Mouse (Mus musculus) cerebellum, postnatal 36 days (tissue): Measurements from ENCODE around the gene Nectin2.
A peak's percentile ranks its signal among the peaks of the same experiment; 100 is the strongest.
"Not testable (repeated sequence)": the region's sequence is repeated elsewhere in the genome, so short reads cannot be mapped to it uniquely, and the experiment has no call there.

ENCODE experiments used
- DNase-seq, 2 experiments: peaks; one replicate each; pipeline ENCODE4 v3.0.0; 2021 to 2022; ENCODE audit warnings: mixed read lengths in 2 of 2

The Nectin2 gene

DNA sequence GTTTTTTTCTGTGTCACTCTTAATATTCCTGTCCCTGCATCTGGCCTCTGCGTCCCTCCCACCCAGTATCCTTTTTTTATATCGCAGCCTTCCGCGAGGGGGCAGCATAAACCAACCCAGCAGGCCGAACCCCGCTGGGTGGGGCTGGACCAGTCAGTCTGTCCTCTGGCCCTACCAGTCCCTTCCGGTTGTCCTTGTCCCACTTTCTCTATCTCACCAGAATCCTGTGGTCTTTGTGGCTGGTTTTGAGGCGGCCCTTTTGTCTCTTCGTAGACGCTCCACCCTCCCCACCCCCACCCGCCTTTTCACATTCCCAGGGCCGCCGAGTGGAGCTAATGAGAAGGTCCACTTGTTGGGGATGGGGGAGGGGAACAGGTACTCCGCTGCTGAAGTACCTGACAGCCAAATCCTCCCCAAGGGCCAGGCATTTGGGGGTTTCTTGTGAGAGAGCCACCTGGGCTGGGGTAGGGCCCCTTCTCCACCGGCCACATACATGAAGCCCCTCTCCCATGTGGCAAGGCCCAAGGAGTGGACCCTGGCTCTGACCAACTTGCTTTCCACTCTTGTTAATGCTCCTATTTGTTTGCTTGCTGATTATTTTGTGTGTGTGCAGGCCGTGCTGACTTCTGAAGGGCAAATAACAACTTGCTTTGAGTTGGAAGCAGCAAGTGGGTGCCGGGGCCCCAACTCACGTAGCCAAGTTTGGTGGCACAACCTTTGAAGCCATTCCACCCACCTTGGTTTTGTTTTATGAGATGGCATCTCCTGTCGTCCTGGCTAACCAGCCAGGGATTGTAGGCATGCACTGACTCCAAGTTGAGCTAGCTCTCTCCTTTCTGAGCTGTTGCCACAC, at the start of gene Nectin2:
Gene Nectin2 (minus strand): TSS at position 267 of the 853 bp plus-strand sequence.
- DNase-seq: peak; percentile 62 to 65

- peak; percentile 49 to 61 for DNase-seq
Observed at GRCm38 (mm10) chr7:19796697-19797588, 46.7 kb upstream of the Nectin2 start, which contains the start of gene Cblc. Gene Cblc, minus strand, starts transcription at chr7:19796809.

DNA sequence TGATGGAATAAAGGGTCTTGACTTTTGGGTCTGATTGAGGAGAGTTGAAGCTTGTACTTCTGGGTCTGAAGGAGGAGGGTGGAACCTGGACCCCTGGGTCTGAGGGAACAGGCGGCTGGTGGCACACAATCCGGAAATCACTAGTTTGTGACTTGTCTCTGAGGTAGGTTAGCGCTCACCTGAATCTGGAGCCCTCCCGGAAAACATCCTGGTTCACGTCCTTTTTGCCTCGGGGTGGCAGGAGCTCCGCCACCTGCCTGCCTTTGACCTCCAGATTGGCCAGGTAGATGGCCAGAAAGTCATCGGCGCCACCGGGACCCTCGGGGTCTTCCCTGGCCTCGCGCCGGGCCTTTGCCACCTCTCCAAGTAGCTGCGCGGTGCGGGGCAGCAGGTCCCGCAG, 46.0 kb upstream of the Nectin2 start:
- DNase-seq: no peak

- DNase-seq: no peak
Observed at GRCm38 (mm10) chr7:19795236-19795635, 45.0 kb upstream of the Nectin2 start.

- DNase-seq: no peak
Observed at GRCm38 (mm10) chr7:19792701-19793630, 42.7 kb upstream of the Nectin2 start.

GRCm38 (mm10) chr7:19791504-19791903, 41.2 kb upstream of the Nectin2 start:
- DNase-seq: not testable (repeated sequence)

DNA sequence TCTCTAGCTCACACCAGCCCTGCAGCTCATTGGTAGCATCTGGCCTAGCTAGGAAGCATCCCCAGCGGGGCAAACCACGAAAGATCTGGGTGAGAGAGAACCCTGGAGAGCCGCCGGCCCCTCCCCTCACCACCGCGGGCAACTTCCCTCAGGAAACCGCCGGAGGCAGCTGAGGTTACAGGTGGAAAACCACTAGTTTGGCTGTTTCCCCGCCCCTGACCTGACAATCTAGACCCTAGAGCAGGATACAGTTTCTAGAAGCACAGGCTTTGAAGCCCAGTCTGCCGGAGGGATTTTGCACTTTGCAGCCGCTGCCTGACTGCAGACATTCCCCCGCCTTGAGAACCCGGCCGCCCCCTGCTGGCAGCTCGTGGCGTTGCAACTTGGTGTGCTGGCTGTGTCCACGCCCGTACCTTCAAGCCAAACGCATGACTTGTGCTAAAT, 39.6 kb upstream of the Nectin2 start:
- DNase-seq: peak; percentile 84 to 87

- no peak for DNase-seq
Observed at GRCm38 (mm10) chr7:19785874-19786458, 35.7 kb upstream of the Nectin2 start.

DNA sequence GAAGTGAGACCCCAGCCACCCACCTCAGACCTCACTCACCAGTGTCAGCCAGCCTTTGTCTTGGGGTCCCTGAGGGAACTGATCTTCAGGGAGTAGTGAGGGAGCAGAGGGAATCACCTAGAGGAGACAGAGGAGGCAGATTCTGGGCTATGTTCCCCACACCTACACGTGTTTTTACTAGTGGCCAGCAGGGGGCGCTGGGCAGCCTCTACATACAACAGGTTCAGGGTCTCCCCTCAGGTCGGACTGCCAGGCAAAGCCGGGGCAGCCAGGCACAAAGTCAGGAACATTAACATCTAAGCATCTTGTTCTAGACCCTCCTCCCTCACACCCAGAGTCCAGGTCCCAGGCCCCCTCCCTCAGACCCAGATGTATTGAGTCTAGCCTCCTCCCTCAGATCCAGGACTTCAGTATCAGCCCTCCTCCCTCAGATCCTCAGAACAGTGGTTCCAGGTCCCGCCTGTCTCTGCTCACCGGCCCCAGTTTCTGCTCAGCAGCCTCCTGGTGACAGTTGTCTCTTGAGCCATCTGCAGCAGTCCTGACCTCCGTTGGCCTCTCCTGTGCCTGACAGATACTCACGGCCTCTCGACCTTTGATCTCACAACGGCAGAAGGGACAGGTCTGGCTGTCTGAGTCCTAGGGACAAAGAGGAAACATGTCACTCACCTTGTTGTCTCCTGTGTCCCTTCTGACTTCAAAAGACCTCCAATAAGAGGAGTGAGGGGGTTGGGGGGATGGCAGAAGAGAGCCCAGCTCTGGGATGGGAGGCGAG, 34.7 kb upstream of the Nectin2 start:
- no peak for DNase-seq

- DNase-seq: no peak
Observed at GRCm38 (mm10) chr7:19783630-19784029, 33.3 kb upstream of the Nectin2 start.

DNA sequence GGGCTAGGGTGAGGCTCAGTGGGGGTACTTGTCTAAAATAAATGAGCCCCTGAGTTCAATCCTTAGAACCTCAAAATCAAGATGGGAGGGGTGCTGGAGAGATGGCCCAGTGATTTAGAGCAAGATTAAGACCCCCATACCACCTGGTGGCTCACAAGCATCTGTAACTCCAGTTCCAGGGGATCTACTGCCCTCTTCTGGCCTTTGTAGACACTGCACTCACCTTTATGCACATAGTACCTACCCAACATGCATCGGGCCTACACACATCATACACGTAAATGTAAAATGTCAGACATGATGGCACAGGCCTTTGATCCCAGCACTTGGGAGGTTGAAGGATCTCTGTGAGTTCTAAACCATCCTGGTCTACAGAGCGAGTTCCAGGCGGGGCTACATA, 32.4 kb upstream of the Nectin2 start:
- DNase-seq: no peak

- DNase-seq: no peak
Observed at GRCm38 (mm10) chr7:19781741-19782140, 31.5 kb upstream of the Nectin2 start.

GRCm38 (mm10) chr7:19779903-19780302, 29.6 kb upstream of the Nectin2 start:
- no peak for DNase-seq

- DNase-seq: no peak
Observed at GRCm38 (mm10) chr7:19778645-19779044, 28.4 kb upstream of the Nectin2 start.

DNA sequence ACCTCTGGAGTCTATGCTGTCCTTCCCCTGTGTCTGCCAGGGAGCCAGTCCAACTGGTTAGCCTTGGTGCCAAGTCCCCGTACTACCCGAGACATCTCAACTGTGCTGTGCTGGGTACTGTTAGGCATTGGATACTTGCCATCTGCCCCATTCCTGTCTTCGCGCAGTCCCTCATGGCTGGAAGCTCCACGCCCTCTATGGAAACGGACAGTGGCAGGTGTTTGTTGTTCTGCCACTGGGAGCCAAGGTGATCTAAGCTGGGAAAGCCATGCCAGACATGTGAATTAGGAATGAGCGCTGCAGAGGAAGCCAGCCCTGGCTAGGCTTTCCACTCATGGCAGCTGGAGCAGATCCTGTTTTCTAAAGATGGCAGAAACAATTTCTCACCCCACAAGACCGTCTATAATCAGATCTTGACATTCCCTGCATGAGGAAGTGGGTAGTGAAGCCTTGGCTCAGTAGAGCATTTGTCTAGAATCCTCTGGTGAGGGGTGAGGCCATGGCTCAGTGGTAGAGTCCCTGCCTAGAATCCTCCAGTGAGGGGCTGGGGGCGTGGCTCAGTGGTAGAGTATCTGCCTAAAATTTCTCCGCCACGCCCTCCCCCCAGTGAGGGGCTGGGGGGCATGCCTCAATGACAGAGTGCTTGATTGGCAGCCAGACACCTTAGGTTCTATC, 26.9 kb upstream of the Nectin2 start:
- no peak for DNase-seq

- DNase-seq: no peak
Observed at GRCm38 (mm10) chr7:19771682-19772081, 21.4 kb upstream of the Nectin2 start.

DNA sequence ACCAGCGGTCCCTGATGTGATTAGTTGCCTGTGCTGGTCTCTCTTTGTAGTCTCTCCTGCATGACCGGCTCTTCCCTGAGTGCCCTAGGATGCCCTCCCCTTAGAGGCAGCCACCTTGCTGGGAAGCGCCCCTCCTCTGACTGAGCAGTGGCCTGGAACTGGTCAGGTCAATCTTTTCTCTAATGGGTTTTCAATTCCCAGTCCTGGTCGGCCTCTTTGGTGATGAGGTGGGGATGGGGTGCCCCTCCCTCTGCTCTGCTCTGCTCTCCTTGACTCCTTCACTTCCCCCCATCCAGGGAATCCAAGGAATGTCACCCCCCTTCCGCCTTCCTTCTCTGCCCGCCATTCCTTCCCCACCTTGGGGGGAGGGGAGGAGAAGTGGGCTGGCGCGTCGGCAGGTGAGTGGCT, 20.7 kb upstream of the Nectin2 start, which contains the start of gene Bcam:
Gene Bcam (minus strand): TSS at position 33 of the 408 bp plus-strand sequence.
- DNase-seq: no peak

DNA sequence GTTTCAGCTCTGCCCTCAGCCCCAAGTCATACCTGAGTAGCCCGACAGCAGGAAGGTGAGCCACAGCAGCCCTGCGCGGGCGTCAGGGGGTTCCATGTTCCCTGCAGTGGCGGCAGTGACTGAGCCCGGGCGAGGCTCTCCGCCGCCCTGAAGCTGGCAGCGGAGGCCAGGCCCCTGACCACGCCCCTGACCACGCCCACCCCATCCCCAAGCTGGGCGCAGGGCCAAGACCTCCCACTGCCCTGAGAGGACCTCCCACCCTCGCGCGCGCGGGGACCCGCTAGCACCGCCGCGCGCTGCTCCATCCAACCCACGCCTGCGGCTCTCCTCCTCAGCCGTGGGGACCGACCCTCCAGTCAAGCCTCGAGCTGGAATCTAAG, 20.1 kb upstream of the Nectin2 start:
- DNase-seq: peak in 1 of 2 experiments; percentile 33

DNA sequence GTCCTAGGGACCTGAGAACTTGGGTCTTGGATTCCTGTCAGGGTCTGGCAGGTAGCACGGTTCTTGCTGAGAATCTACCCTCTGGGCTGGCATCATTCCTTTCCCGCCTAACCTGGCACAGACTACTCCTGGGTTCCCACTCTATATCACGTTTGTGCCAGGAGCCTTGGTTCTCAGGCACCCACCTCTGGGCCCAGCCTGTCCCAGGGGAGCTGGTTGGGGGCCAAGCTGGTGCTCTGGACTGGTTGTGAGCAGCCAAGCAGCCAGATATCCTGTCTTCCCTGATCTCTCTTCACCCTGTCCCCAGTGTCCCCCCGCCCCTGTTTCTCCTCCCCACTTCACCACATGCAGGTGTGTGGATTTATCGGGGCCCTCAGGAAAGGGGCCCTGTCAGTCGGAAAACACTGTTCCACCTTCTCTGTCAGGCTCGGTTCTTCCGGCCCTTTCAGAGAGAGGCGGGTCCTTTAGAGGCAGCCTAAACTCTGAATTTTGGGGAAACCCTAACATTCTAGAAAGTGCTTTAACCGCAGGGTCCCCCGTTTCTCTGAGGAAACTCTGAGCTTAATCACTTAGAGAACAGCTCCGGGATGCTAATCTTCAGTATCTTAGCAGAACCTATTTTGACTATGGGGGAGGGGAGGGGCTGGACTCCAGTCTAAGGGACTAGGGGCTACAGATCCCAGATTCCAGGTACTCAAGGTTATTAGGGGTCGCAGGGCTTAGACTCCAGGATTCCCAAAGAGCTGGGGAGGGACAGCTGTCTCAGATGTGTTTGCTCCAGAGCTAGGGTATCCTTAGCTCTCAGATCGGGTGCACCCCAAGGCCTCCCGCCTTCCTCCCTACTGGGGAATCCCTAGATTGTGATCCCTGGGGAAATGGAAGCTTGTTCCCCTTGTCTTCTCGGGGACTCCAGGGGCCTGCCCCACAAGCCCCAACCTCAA, 19.4 kb upstream of the Nectin2 start:
- no peak for DNase-seq
